Mouse (Mus musculus): ENCODE measurements around the gene Ttll10. TPM values are rescaled to one million over a fixed set of nuclear protein-coding genes. Genes with fewer than 3 reads are reported as not detected.

Gene Ttll10
- polyA plus RNA-seq, 2 experiments: 2.6 to 4.2 TPM

- DNase-seq (ENCODE audit: low spot score) (no peak), ATAC-seq (ENCODE audit: low FRiP score, low read depth) (no peak)
- no peaks in the 10 kb centered on the region for H3K27me3 ChIP-seq (ENCODE audit: control insufficient read depth, insufficient read depth, low read length)
- H3K4me2 ChIP-seq (replicated peaks; ENCODE audit: low read depth, low read length, severe bottlenecking): no peak overlapping the region
- H3K9ac ChIP-seq (ENCODE audit: low read depth, low read length, severe bottlenecking): no peak overlapping the region
- no peaks in the 10 kb centered on the region for H3K4me1 ChIP-seq (ENCODE audit: control insufficient read depth, insufficient read depth, low read length)
- WGBS: 67% methylated on average over 9 of the region's 9 CpGs
- no peaks in the 10 kb centered on the region for H3K9me3 ChIP-seq (ENCODE audit: control insufficient read depth, low read length)
- no peaks in the 10 kb centered on the region for H3K36me3 ChIP-seq (ENCODE audit: control insufficient read depth, insufficient read depth, low read length)
- peak overlapping the region; percentile 39 for H3K27ac ChIP-seq (replicated peaks; ENCODE audit: low read depth, low read length)
- TF ChIP-seq POLR2A (IDR thresholded peaks at IDR 0.05; ENCODE audit: borderline replicate concordance, extremely low read depth, insufficient read depth, insufficient read length): no peak
- peak overlapping the region; percentile 18 for H3K4me3 ChIP-seq (replicated peaks; ENCODE audit: low read length)
These were observed 388 bp downstream of the Ttll10 start for GRCm38 (mm10) chr4:156058826-156059225.

GRCm38 (mm10) chr4:156057702-156058101 is 1.5 kb downstream of the Ttll10 start:
- ATAC-seq (ENCODE audit: low FRiP score, low read depth) (no peak), DNase-seq (ENCODE audit: low spot score) (no peak)
- no peaks in the 10 kb centered on the region for H3K4me1 ChIP-seq (ENCODE audit: control insufficient read depth, insufficient read depth, low read length)
- H3K27me3 ChIP-seq (ENCODE audit: control insufficient read depth, insufficient read depth, low read length): no peaks in the 10 kb centered on the region
- H3K27ac ChIP-seq (replicated peaks; ENCODE audit: low read depth, low read length): no peak overlapping the region
- TF ChIP-seq POLR2A (IDR thresholded peaks at IDR 0.05; ENCODE audit: borderline replicate concordance, extremely low read depth, insufficient read depth, insufficient read length): no peak
- no peak overlapping the region for H3K9ac ChIP-seq (ENCODE audit: low read depth, low read length, severe bottlenecking)
- WGBS: 67% methylated on average over 10 of the region's 10 CpGs
- no peaks in the 10 kb centered on the region for H3K9me3 ChIP-seq (ENCODE audit: control insufficient read depth, low read length)
- 0 out of 2 replicates have a peak overlapping the region, but pooled peaks have one; percentile 5 for H3K4me3 ChIP-seq (replicated peaks; ENCODE audit: low read length)
- H3K36me3 ChIP-seq (ENCODE audit: control insufficient read depth, insufficient read depth, low read length): no peaks in the 10 kb centered on the region
- 0 out of 2 replicates have a peak overlapping the region, but pooled peaks have one; percentile 6 for H3K4me2 ChIP-seq (replicated peaks; ENCODE audit: low read depth, low read length, severe bottlenecking)

GRCm38 (mm10) chr4:156055173-156055572 is 4.0 kb downstream of the Ttll10 start:
- H3K27ac ChIP-seq (replicated peaks; ENCODE audit: low read depth, low read length): no peak overlapping the region
- no peak overlapping the region for H3K4me2 ChIP-seq (replicated peaks; ENCODE audit: low read depth, low read length, severe bottlenecking)
- ATAC-seq (ENCODE audit: low FRiP score, low read depth) (no peak), DNase-seq (ENCODE audit: low spot score) (no peak)
- TF ChIP-seq POLR2A (IDR thresholded peaks at IDR 0.05; ENCODE audit: borderline replicate concordance, extremely low read depth, insufficient read depth, insufficient read length): no peak
- no peak overlapping the region for H3K9ac ChIP-seq (ENCODE audit: low read depth, low read length, severe bottlenecking)
- no peak overlapping the region for H3K4me3 ChIP-seq (replicated peaks; ENCODE audit: low read length)
- no peaks in the 10 kb centered on the region for H3K4me1 ChIP-seq (ENCODE audit: control insufficient read depth, insufficient read depth, low read length)
- no peaks in the 10 kb centered on the region for H3K36me3 ChIP-seq (ENCODE audit: control insufficient read depth, insufficient read depth, low read length)
- H3K27me3 ChIP-seq (ENCODE audit: control insufficient read depth, insufficient read depth, low read length): no peaks in the 10 kb centered on the region
- H3K9me3 ChIP-seq (ENCODE audit: control insufficient read depth, low read length): no peaks in the 10 kb centered on the region
- WGBS: 84% methylated on average over 5 of the region's 5 CpGs

GRCm38 (mm10) chr4:156054606-156055005 is 4.6 kb downstream of the Ttll10 start:
- no peak overlapping the region for H3K4me2 ChIP-seq (replicated peaks; ENCODE audit: low read depth, low read length, severe bottlenecking)
- H3K4me3 ChIP-seq (replicated peaks; ENCODE audit: low read length): no peak overlapping the region
- H3K27me3 ChIP-seq (ENCODE audit: control insufficient read depth, insufficient read depth, low read length): no peaks in the 10 kb centered on the region
- H3K36me3 ChIP-seq (ENCODE audit: control insufficient read depth, insufficient read depth, low read length): no peaks in the 10 kb centered on the region
- 90% methylated on average over 6 of the region's 6 CpGs for WGBS
- no peaks in the 10 kb centered on the region for H3K9me3 ChIP-seq (ENCODE audit: control insufficient read depth, low read length)
- H3K9ac ChIP-seq (ENCODE audit: low read depth, low read length, severe bottlenecking): no peak overlapping the region
- TF ChIP-seq POLR2A (IDR thresholded peaks at IDR 0.05; ENCODE audit: borderline replicate concordance, extremely low read depth, insufficient read depth, insufficient read length): no peak
- H3K4me1 ChIP-seq (ENCODE audit: control insufficient read depth, insufficient read depth, low read length): no peaks in the 10 kb centered on the region
- H3K27ac ChIP-seq (replicated peaks; ENCODE audit: low read depth, low read length): no peak overlapping the region
- DNase-seq (ENCODE audit: low spot score) (no peak), ATAC-seq (ENCODE audit: low FRiP score, low read depth) (no peak)

- WGBS: 82% methylated on average over 4 of the region's 4 CpGs
- no peak overlapping the region for H3K27ac ChIP-seq (replicated peaks; ENCODE audit: low read depth, low read length)
- no peak overlapping the region for H3K9ac ChIP-seq (ENCODE audit: low read depth, low read length, severe bottlenecking)
- H3K36me3 ChIP-seq (ENCODE audit: control insufficient read depth, insufficient read depth, low read length): no peaks in the 10 kb centered on the region
- H3K4me2 ChIP-seq (replicated peaks; ENCODE audit: low read depth, low read length, severe bottlenecking): no peak overlapping the region
- no peak for ATAC-seq (ENCODE audit: low FRiP score, low read depth)
- H3K27me3 ChIP-seq (ENCODE audit: control insufficient read depth, insufficient read depth, low read length): no peaks in the 10 kb centered on the region
- no peak for TF ChIP-seq POLR2A (IDR thresholded peaks at IDR 0.05; ENCODE audit: borderline replicate concordance, extremely low read depth, insufficient read depth, insufficient read length)
- DNase-seq (ENCODE audit: low spot score): no peak
- H3K4me1 ChIP-seq (ENCODE audit: control insufficient read depth, insufficient read depth, low read length): no peaks in the 10 kb centered on the region
- no peak overlapping the region for H3K4me3 ChIP-seq (replicated peaks; ENCODE audit: low read length)
- no peaks in the 10 kb centered on the region for H3K9me3 ChIP-seq (ENCODE audit: control insufficient read depth, low read length)
These were observed 5.1 kb downstream of the Ttll10 start for GRCm38 (mm10) chr4:156054130-156054529.

GRCm38 (mm10) chr4:156053113-156053512 is 6.1 kb downstream of the Ttll10 start:
- no peak for ATAC-seq (ENCODE audit: low FRiP score, low read depth)
- no peaks in the 10 kb centered on the region for H3K9me3 ChIP-seq (ENCODE audit: control insufficient read depth, low read length)
- 76% methylated on average over 4 of the region's 4 CpGs for WGBS

More at GRCm38 (mm10) chr4:156053113-156053512, 6.1 kb downstream of the Ttll10 start:
- Histone ChIP-seq H3K9ac (ENCODE audit: low read depth, low read length, severe bottlenecking) (no peak overlapping the region), H3K4me2 (replicated peaks; ENCODE audit: low read depth, low read length, severe bottlenecking) (no peak overlapping the region), H3K27ac (replicated peaks; ENCODE audit: low read depth, low read length) (no peak overlapping the region), H3K4me3 (replicated peaks; ENCODE audit: low read length) (no peak overlapping the region), H3K4me1 (ENCODE audit: control insufficient read depth, insufficient read depth, low read length) (no peaks in the 10 kb centered on the region), H3K27me3 (ENCODE audit: control insufficient read depth, insufficient read depth, low read length) (no peaks in the 10 kb centered on the region), H3K36me3 (ENCODE audit: control insufficient read depth, insufficient read depth, low read length) (no peaks in the 10 kb centered on the region)
- DNase-seq (ENCODE audit: low spot score): no peak
- no peak for TF ChIP-seq POLR2A (IDR thresholded peaks at IDR 0.05; ENCODE audit: borderline replicate concordance, extremely low read depth, insufficient read depth, insufficient read length)
